Mouse (Mus musculus) hindbrain, embryonic 15.5 days (tissue): ENCODE measurements around the gene Exosc1. TPM values are rescaled to one million over a fixed set of nuclear protein-coding genes. Genes with fewer than 3 reads are reported as not detected.

Experiments
- ATAC-seq: fragments of 200-750 bp; cut with Nextera tagmentation; 2 replicates; pipeline ENCODE4 v1.8.0; 2017; ENCODE audit warnings: low read depth, moderate number of reproducible peaks, moderate TSS enrichment; ENCODE audit not compliant: low FRiP score
- H3K27ac ChIP-seq: fragments of 300-500 bp; sonication (generic); replicated peaks from 2 replicates; pipeline ENCODE4 v1.5.1; 2015; ENCODE audit warnings: mild to moderate bottlenecking, inconsistent platforms
- H3K27me3 ChIP-seq: fragments of 300-500 bp; sonication (generic); 2 replicates; pipeline ENCODE4 v1.6.1; 2015; ENCODE audit warnings: control low read depth, inconsistent platforms
- H3K36me3 ChIP-seq: fragments of 300-500 bp; sonication (generic); 2 replicates; pipeline ENCODE4 v1.6.1; 2015; ENCODE audit warnings: control low read depth, inconsistent platforms
- H3K4me1 ChIP-seq: fragments of 300-500 bp; sonication (generic); replicated peaks from 2 replicates; pipeline ENCODE4 v1.6.1; 2015; ENCODE audit warnings: control low read depth, inconsistent platforms
- H3K4me2 ChIP-seq: fragments of 300-500 bp; sonication (generic); 2 replicates; pipeline ENCODE4 v1.6.1; 2015; ENCODE audit warnings: moderate library complexity, mild to moderate bottlenecking, inconsistent platforms
- H3K4me3 ChIP-seq: fragments of 300-500 bp; sonication (generic); 2 replicates; pipeline ENCODE4 v1.5.1; 2015; ENCODE audit warnings: mild to moderate bottlenecking, inconsistent platforms
- H3K9ac ChIP-seq: fragments of 300-500 bp; sonication (generic); 2 replicates; pipeline ENCODE4 v1.6.1; 2015; ENCODE audit warnings: inconsistent platforms
- H3K9me3 ChIP-seq: fragments of 300-500 bp; sonication (generic); 2 replicates; pipeline ENCODE4 v1.6.1; 2016; ENCODE audit warnings: control low read depth, inconsistent platforms
- WGBS: fragments of 180-500 bp; shearing (Covaris S2); methylation state at CpG from one replicate; pipeline ENCODE4 v1.1.7; 2015; 5-methylcytosine and 5-hydroxymethylcytosine counted together
- polyA plus RNA-seq: library from polyadenylated mRNA; unstranded; fragments of >200 nt; fragmentation: Nextera tagmentation; extraction: Ambion mirVana; gene quantifications from 2 replicates; pipeline ENCODE4 v1.2.1, GENCODE M21; 2015

Gene Exosc1
- polyA plus RNA-seq, 1 experiment from 2014 or later: 59.8 TPM

- H3K27me3 ChIP-seq: no peaks in the 10 kb centered on the region
- ATAC-seq: no peak
- H3K36me3 ChIP-seq: no peaks in the 10 kb centered on the region
- no peak overlapping the region for H3K4me2 ChIP-seq
- 57% methylated on average over 4 of the region's 4 CpGs for WGBS
- no peak overlapping the region for H3K9ac ChIP-seq
- H3K27ac ChIP-seq: no peak overlapping the region
- H3K4me1 ChIP-seq: peaks cover 19% of the 10 kb centered on the region
- no peaks in the 10 kb centered on the region for H3K9me3 ChIP-seq
- H3K4me3 ChIP-seq: no peak overlapping the region
These were observed 34.4 kb downstream of the Exosc1 start for GRCm38 (mm10) chr19:41898860-41899259.

GRCm38 (mm10) chr19:41896319-41896711 is 36.9 kb downstream of the Exosc1 start:
- 17% methylated on average over 18 of the region's 18 CpGs for WGBS
- H3K9me3 ChIP-seq: no peaks in the 10 kb centered on the region
- H3K4me3 ChIP-seq: peak overlapping the region; percentile 94
- H3K4me2 ChIP-seq: peak overlapping the region; percentile 81
- peaks cover 19% of the 10 kb centered on the region for H3K4me1 ChIP-seq
- H3K27ac ChIP-seq: peak overlapping the region; percentile 60
- peaks cover 6% of the 10 kb centered on the region; the same call in 1 of the 2 replicates for H3K36me3 ChIP-seq
- H3K27me3 ChIP-seq: no peaks in the 10 kb centered on the region
- peak; percentile 61; the same call in 1 of the 2 replicates for ATAC-seq
- peak overlapping the region; percentile 63 for H3K9ac ChIP-seq

- peak; percentile 98 for ATAC-seq
- peaks cover 6% of the 10 kb centered on the region; the same call in 1 of the 2 replicates for H3K36me3 ChIP-seq
- no peaks in the 10 kb centered on the region for H3K27me3 ChIP-seq
- H3K27ac ChIP-seq: peak within 1 kb of the TSS; percentile 62
- H3K4me3 ChIP-seq: peak within 1 kb of the TSS; percentile 94
- WGBS: 2% methylated on average over 46 of the region's 46 CpGs
- peak within 1 kb of the TSS; percentile 63 for H3K9ac ChIP-seq
- H3K4me2 ChIP-seq: peak within 1 kb of the TSS; percentile 81
- peaks cover 19% of the 10 kb centered on the region for H3K4me1 ChIP-seq
- no peaks in the 10 kb centered on the region for H3K9me3 ChIP-seq
These were observed 37.5 kb downstream of the Exosc1 start, which contains the start of gene Rrp12 for GRCm38 (mm10) chr19:41895460-41896318. Rrp12 (minus strand) TSS chr19:41896173.

GRCm38 (mm10) chr19:41894959-41895358 is 38.3 kb downstream of the Exosc1 start:
- Histone ChIP-seq H3K36me3 (peaks cover 11% of the 10 kb centered on the region; the same call in 1 of the 2 replicates), H3K4me2 (peak overlapping the region; percentile 81), H3K9ac (peak overlapping the region; percentile 63; the same call in 1 of the 2 replicates), H3K9me3 (no peaks in the 10 kb centered on the region), H3K27ac (no peak overlapping the region), H3K27me3 (no peaks in the 10 kb centered on the region), H3K4me3 (peak overlapping the region; percentile 94), H3K4me1 (peaks cover 19% of the 10 kb centered on the region)
- 50% methylated on average over 7 of the region's 7 CpGs for WGBS
- ATAC-seq: no peak

- H3K4me1 ChIP-seq: no peaks in the 10 kb centered on the region
- no peak overlapping the region for H3K9ac ChIP-seq
- H3K27me3 ChIP-seq: no peaks in the 10 kb centered on the region
- no peak overlapping the region for H3K4me3 ChIP-seq
- H3K9me3 ChIP-seq: no peaks in the 10 kb centered on the region
- no peak for ATAC-seq
- H3K4me2 ChIP-seq: no peak overlapping the region
- no peak overlapping the region for H3K27ac ChIP-seq
- peaks cover 62% of the 10 kb centered on the region for H3K36me3 ChIP-seq
These were observed 45.0 kb downstream of the Exosc1 start for GRCm38 (mm10) chr19:41888191-41888590.

GRCm38 (mm10) chr19:41883882-41884281 is 49.3 kb downstream of the Exosc1 start:
- WGBS: 93% methylated on average over 9 of the region's 9 CpGs
- Histone ChIP-seq H3K36me3 (peaks cover 69% of the 10 kb centered on the region), H3K4me3 (no peak overlapping the region), H3K27ac (no peak overlapping the region), H3K9ac (no peak overlapping the region), H3K4me1 (no peaks in the 10 kb centered on the region), H3K4me2 (no peak overlapping the region), H3K9me3 (no peaks in the 10 kb centered on the region), H3K27me3 (no peaks in the 10 kb centered on the region)
- no peak for ATAC-seq

GRCm38 (mm10) chr19:41881842-41882241 is 51.4 kb downstream of the Exosc1 start:
- ATAC-seq: no peak
- Histone ChIP-seq H3K9me3 (no peaks in the 10 kb centered on the region), H3K4me3 (no peak overlapping the region), H3K4me1 (no peaks in the 10 kb centered on the region), H3K27ac (no peak overlapping the region), H3K36me3 (peaks cover 61% of the 10 kb centered on the region), H3K4me2 (no peak overlapping the region), H3K9ac (no peak overlapping the region), H3K27me3 (no peaks in the 10 kb centered on the region)
- WGBS: 99% methylated on average over 4 of the region's 4 CpGs

GRCm38 (mm10) chr19:41874356-41874755 is 58.9 kb downstream of the Exosc1 start:
- H3K9ac ChIP-seq: no peak overlapping the region
- H3K9me3 ChIP-seq: no peaks in the 10 kb centered on the region
- H3K4me1 ChIP-seq: no peaks in the 10 kb centered on the region
- H3K4me3 ChIP-seq: no peak overlapping the region
- H3K4me2 ChIP-seq: no peak overlapping the region
- H3K27ac ChIP-seq: no peak overlapping the region
- H3K27me3 ChIP-seq: no peaks in the 10 kb centered on the region
- WGBS: 94% methylated on average over 14 of the region's 14 CpGs
- ATAC-seq: no peak
- H3K36me3 ChIP-seq: peaks cover 69% of the 10 kb centered on the region

Other genes starting within 250 kb of the Exosc1 start
- 23.5 and 25.7 TPM in 2 replicates for gene Slit1, start 189.8 kb downstream of the Exosc1 start, polyA plus RNA-seq
- 5.8 and 6.6 TPM in 2 replicates for gene Arhgap19, start 131.4 kb downstream of the Exosc1 start, polyA plus RNA-seq
- gene Frat1, start 103.5 kb downstream of the Exosc1 start, polyA plus RNA-seq: 19.1 and 21.1 TPM in 2 replicates
- 6.7 and 8.1 TPM in 2 replicates for gene Frat2, start 85.3 kb downstream of the Exosc1 start, polyA plus RNA-seq
- gene Rrp12, start 37.2 kb downstream of the Exosc1 start, polyA plus RNA-seq: 17.6 and 19.4 TPM in 2 replicates
- gene Pgam1, start 21.5 kb downstream of the Exosc1 start, polyA plus RNA-seq: 530 and 573 TPM in 2 replicates
- 85.9 and 86.6 TPM in 2 replicates for gene Zdhhc16, start 57 bp upstream of the Exosc1 start, polyA plus RNA-seq
- 31.3 and 33.4 TPM in 2 replicates for gene Mms19, start 47.7 kb upstream of the Exosc1 start, polyA plus RNA-seq
- 13.0 and 15.0 TPM in 2 replicates for gene Ubtd1, start 48.3 kb upstream of the Exosc1 start, polyA plus RNA-seq
- 1.0 and 1.3 TPM in 2 replicates for gene Ankrd2, start 102.6 kb upstream of the Exosc1 start, polyA plus RNA-seq
- gene Hoga1, start 112.2 kb upstream of the Exosc1 start, polyA plus RNA-seq: 1.6 and 1.8 TPM in 2 replicates
- 0.12 and 0.14 TPM in 2 replicates for gene 4933411K16Rik, start 118.8 kb upstream of the Exosc1 start, polyA plus RNA-seq
- 130 and 140 TPM in 2 replicates for gene Morn4, start 152.9 kb upstream of the Exosc1 start, polyA plus RNA-seq
- 29.5 and 33.5 TPM in 2 replicates for gene Pi4k2a, start 157.0 kb upstream of the Exosc1 start, polyA plus RNA-seq
- 7.8 and 9.6 TPM in 2 replicates for gene Avpi1, start 195.6 kb upstream of the Exosc1 start, polyA plus RNA-seq
- gene Marveld1, start 214.0 kb upstream of the Exosc1 start, polyA plus RNA-seq: 4.3 and 4.6 TPM in 2 replicates
- 60.0 and 65.0 TPM in 2 replicates for gene Zfyve27, start 230.5 kb upstream of the Exosc1 start, polyA plus RNA-seq